Mouse (Mus musculus) liver, postnatal 0 days (tissue): ENCODE measurements around the gene Dnajc6. TPM values are rescaled to one million over a fixed set of nuclear protein-coding genes. Genes with fewer than 3 reads are reported as not detected.
A peak's percentile ranks its signal among the peaks of the same experiment; 100 is the strongest.

Source experiments
- ATAC-seq: fragments of 200-750 bp; cut with Nextera tagmentation; 2 replicates; pipeline ENCODE4 v1.8.0; 2017; ENCODE audit warnings: mild to moderate bottlenecking, moderate library complexity
- DNase-seq: peaks from one replicate; pipeline ENCODE4 v3.0.0-alpha.2; 2016
- H3K27ac ChIP-seq: fragments of 300-500 bp; sonication (generic); 2 replicates; pipeline ENCODE4 v1.5.1; 2014; ENCODE audit warnings: antibody characterized with exemption, moderate library complexity, mild to moderate bottlenecking, low read depth
- H3K27me3 ChIP-seq: fragments of 300-500 bp; sonication (generic); 2 replicates; pipeline ENCODE4 v1.6.1; 2014; ENCODE audit warnings: low read length, control low read depth, mixed read lengths; ENCODE audit not compliant: insufficient read depth
- H3K36me3 ChIP-seq: fragments of 300-500 bp; sonication (generic); replicated peaks from 2 replicates; pipeline ENCODE4 v1.6.1; 2014; ENCODE audit warnings: mild to moderate bottlenecking, control low read depth, low read length, moderate library complexity, mixed read lengths; ENCODE audit not compliant: insufficient read depth
- H3K4me1 ChIP-seq: fragments of 300-500 bp; sonication (generic); 2 replicates; pipeline ENCODE4 v1.6.1; 2014; ENCODE audit warnings: antibody characterized with exemption, mild to moderate bottlenecking, control low read depth; ENCODE audit not compliant: insufficient read depth
- H3K4me2 ChIP-seq: fragments of 300-500 bp; sonication (generic); 2 replicates; pipeline ENCODE4 v1.6.1; 2014; ENCODE audit warnings: low read depth, mild to moderate bottlenecking, low read length, moderate library complexity, mixed read lengths
- H3K4me3 ChIP-seq: fragments of 300-500 bp; sonication (generic); 2 replicates; pipeline ENCODE4 v1.5.1; 2014; ENCODE audit warnings: low read depth, low read length
- H3K9ac ChIP-seq: fragments of 300-500 bp; sonication (generic); replicated peaks from 2 replicates; pipeline ENCODE4 v1.6.1; 2014; ENCODE audit warnings: mild to moderate bottlenecking, moderate library complexity
- H3K9me3 ChIP-seq: fragments of 300-500 bp; sonication (generic); 2 replicates; pipeline ENCODE4 v1.6.1; 2016; ENCODE audit warnings: mild to moderate bottlenecking, control low read depth, low read length, mixed read lengths
- CTCF ChIP-seq: sonication (generic); IDR thresholded peaks from 2 replicates; pipeline ENCODE4 v1.5.1; 2016; ENCODE audit warnings: antibody characterized with exemption, low read depth
- EP300 ChIP-seq: IDR thresholded peaks from 2 replicates; pipeline ENCODE4 v1.6.1; 2016; ENCODE audit warnings: antibody characterized with exemption, low read depth, mild to moderate bottlenecking
- WGBS: fragments of 180-500 bp; shearing (Covaris S2); extraction: QIAGEN DNeasy Blood & Tissue Kit; methylation state at CpG from one replicate; pipeline ENCODE4 v1.1.7; 2014; ENCODE audit not compliant: insufficient replicate concordance; 5-methylcytosine and 5-hydroxymethylcytosine counted together
- polyA plus RNA-seq: library from polyadenylated mRNA; unstranded; fragments of >200 nt; fragmentation: Nextera tagmentation; extraction: Ambion mirVana; gene quantifications from 2 replicates; pipeline ENCODE4 v1.2.1, GENCODE M21; 2015

Dnajc6 gene
- polyA plus RNA-seq, 1 experiment from 2014 or later: 0.16 TPM

GRCm38 (mm10) chr4:101647196-101647905 is 150.9 kb downstream of the Dnajc6 start, which contains the start of gene Leprot:
TSS of gene Leprot (plus strand) at chr4:101647718.
- ATAC-seq (peak; percentile 93), DNase-seq (peak; percentile 98)
- Histone ChIP-seq H3K4me1 (peaks cover 19% of the 10 kb centered on the region), H3K4me3 (peak within 1 kb of the TSS; percentile 86), H3K27ac (peak within 1 kb of the TSS; percentile 94), H3K9me3 (no peaks in the 10 kb centered on the region), H3K27me3 (no peaks in the 10 kb centered on the region), H3K9ac (peak within 1 kb of the TSS; percentile 94), H3K4me2 (peak within 1 kb of the TSS; percentile 79), H3K36me3 (no peaks in the 10 kb centered on the region; the same call in 1 of the 2 replicates)
- under 1% methylated on average over 37 of the region's 39 CpGs for WGBS
- TF ChIP-seq EP300 (peak; percentile 32; the same call in 1 of the 2 replicates), CTCF (peak; percentile 12; the same call in 1 of the 2 replicates)

GRCm38 (mm10) chr4:101647976-101648642 is 151.7 kb downstream of the Dnajc6 start:
- peak overlapping the region; percentile 94 for H3K27ac ChIP-seq
- H3K27me3 ChIP-seq: no peaks in the 10 kb centered on the region
- no peak for TF ChIP-seq CTCF
- no peak for TF ChIP-seq EP300
- peak overlapping the region; percentile 94 for H3K9ac ChIP-seq
- H3K4me3 ChIP-seq: peak overlapping the region; percentile 86
- peaks cover 6% of the 10 kb centered on the region for H3K36me3 ChIP-seq
- WGBS: under 1% methylated on average over 20 of the region's 20 CpGs
- H3K4me1 ChIP-seq: peaks cover 21% of the 10 kb centered on the region
- DNase-seq (no peak), ATAC-seq (no peak)
- H3K4me2 ChIP-seq: peak overlapping the region; percentile 79
- no peaks in the 10 kb centered on the region for H3K9me3 ChIP-seq

GRCm38 (mm10) chr4:101648745-101649144 is 152.3 kb downstream of the Dnajc6 start:
- peak overlapping the region; percentile 94 for H3K27ac ChIP-seq
- H3K9me3 ChIP-seq: no peaks in the 10 kb centered on the region
- peaks cover 25% of the 10 kb centered on the region for H3K4me1 ChIP-seq
- peaks cover 6% of the 10 kb centered on the region for H3K36me3 ChIP-seq
- H3K4me2 ChIP-seq: peak overlapping the region; percentile 79
- peak overlapping the region; percentile 94 for H3K9ac ChIP-seq
- peak overlapping the region; percentile 86 for H3K4me3 ChIP-seq
- TF ChIP-seq CTCF: no peak
- peak; percentile 96 for TF ChIP-seq EP300
- ATAC-seq: no peak
- DNase-seq: no peak
- no peaks in the 10 kb centered on the region for H3K27me3 ChIP-seq
- 22% methylated on average over 1 of the region's 1 CpGs for WGBS

GRCm38 (mm10) chr4:101650961-101651360 is 154.5 kb downstream of the Dnajc6 start:
- DNase-seq (no peak), ATAC-seq (no peak)
- Histone ChIP-seq H3K4me3 (no peak overlapping the region), H3K4me1 (peaks cover 26% of the 10 kb centered on the region), H3K36me3 (peaks cover 6% of the 10 kb centered on the region), H3K4me2 (no peak overlapping the region), H3K9me3 (no peaks in the 10 kb centered on the region), H3K27me3 (no peaks in the 10 kb centered on the region), H3K9ac (no peak overlapping the region), H3K27ac (no peak overlapping the region)
- TF ChIP-seq EP300 (no peak), CTCF (no peak)
- 74% methylated on average over 2 of the region's 2 CpGs for WGBS

- Histone ChIP-seq H3K4me2 (peak overlapping the region; percentile 47; the same call in 1 of the 2 replicates), H3K36me3 (peaks cover 18% of the 10 kb centered on the region), H3K9ac (0 out of 2 replicates have a peak overlapping the region, but pooled peaks have one; percentile 0), H3K27me3 (no peaks in the 10 kb centered on the region), H3K4me1 (peaks cover 20% of the 10 kb centered on the region), H3K9me3 (no peaks in the 10 kb centered on the region), H3K27ac (peak overlapping the region; percentile 58), H3K4me3 (no peak overlapping the region)
- no peak for TF ChIP-seq EP300
- no peak for DNase-seq
- WGBS: 76% methylated on average over 6 of the region's 6 CpGs
- ATAC-seq: no peak
Observed at GRCm38 (mm10) chr4:101654256-101654655, 157.8 kb downstream of the Dnajc6 start.

GRCm38 (mm10) chr4:101654788-101655414 is 158.5 kb downstream of the Dnajc6 start:
- peak; percentile 91 for ATAC-seq
- H3K9ac ChIP-seq: peak overlapping the region; percentile 21; the same call in 1 of the 2 replicates
- 51% methylated on average over 4 of the region's 4 CpGs for WGBS
- DNase-seq: peak; percentile 58
- H3K9me3 ChIP-seq: no peaks in the 10 kb centered on the region
- H3K4me2 ChIP-seq: peak overlapping the region; percentile 47
- peak overlapping the region; percentile 58 for H3K27ac ChIP-seq
- peaks cover 24% of the 10 kb centered on the region for H3K36me3 ChIP-seq
- peaks cover 15% of the 10 kb centered on the region for H3K4me1 ChIP-seq
- no peak overlapping the region for H3K4me3 ChIP-seq
- no peaks in the 10 kb centered on the region for H3K27me3 ChIP-seq
- TF ChIP-seq CTCF (no peak), EP300 (peak; percentile 97)
